Mouse (Mus musculus): ENCODE measurements around the gene Tnnt2. TPM values are rescaled to one million over a fixed set of nuclear protein-coding genes. Genes with fewer than 3 reads are reported as not detected.
A peak's percentile ranks its signal among the peaks of the same experiment; 100 is the strongest.

The Tnnt2 gene
- total RNA-seq (2021): 1,000 to 10,000 TPM; 6,684 to 7,230 TPM

DNA sequence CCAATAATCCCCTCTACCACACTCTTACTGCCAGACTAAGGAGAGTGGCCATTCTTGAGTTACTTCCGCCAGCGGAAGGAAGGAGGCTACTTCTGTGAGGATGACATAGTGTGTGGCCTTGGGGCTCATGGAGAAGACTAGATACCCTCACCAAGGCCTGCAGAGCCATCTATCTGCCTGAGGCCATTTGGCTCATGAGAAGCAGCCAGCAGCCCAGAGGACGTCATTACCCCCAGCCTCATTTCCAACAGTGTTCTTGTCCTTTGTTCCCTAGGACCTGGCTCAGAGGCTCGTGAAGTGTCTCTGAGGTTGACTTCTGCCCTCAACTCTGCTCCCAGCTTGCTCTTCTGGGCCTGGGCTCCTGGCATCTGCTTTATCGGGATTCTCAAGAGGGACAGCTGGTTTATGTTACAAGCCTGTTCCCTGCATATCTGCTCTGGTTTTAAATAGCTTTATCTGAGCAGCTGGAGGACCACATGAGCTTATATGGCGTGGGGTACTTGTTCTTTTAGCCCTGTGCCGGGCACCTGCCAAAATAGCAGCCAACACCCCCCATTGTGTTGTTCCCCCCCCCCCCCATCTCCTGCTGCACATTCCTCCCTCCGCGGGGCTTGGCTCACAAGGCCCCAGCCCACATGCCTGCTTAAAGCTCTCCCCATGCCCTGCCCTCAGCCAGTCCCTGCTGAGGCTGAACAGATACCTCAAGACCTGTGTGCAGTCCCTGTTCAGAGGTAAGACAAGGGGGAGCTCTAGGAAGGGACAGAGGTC lies at the start of gene Tnnt2:
Gene Tnnt2, plus strand, starts transcription at position 639 of the 768 bp plus-strand sequence.
- DNase-seq: peak; percentile 84

DNA sequence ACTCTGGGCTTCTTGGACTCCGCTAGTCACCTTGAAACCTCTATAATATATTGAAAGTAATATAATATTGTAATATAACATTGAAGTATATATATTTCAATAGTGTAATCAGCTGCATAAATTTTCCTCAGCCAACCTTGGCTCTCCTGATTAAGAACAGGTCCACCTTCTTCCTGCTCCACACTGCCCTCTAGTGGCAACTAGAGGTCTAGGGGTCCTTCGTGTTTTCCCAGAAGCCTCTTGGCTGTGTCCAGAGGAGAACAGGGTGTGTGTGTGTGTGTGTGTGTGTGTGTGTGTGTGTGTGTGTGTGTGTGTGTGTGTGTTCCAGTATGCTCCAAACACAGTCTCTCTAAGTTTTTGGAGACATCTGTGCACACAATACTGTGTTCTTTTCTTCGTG lies 48.4 kb upstream of the Tnnt2 start:
- DNase-seq: peak; percentile 91

GRCm38 (mm10) chr1:135788708-135789107 lies 47.4 kb upstream of the Tnnt2 start:
- peak; percentile 62 for DNase-seq

DNA sequence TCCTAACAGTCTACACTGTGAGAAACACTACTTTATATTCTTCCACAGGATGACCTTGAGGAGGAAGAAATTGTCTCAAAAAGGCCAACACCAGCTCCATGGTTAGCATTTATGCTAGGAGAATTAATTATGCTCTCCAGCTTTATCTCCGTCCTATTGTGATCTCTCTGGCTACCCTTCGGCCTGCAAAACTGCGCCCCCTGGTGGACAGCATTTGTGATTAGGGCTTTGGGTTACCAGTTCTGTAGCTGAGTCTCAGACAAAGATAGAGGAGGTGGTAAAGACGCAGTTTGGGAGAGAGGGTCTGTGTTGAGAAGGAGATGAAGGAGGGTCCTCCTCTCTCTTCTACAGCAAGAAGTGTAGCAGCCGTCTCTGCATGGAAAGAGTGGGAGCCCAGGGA lies 46.3 kb upstream of the Tnnt2 start:
- DNase-seq: peak; percentile 89

GRCm38 (mm10) chr1:135792143-135792939 lies 43.8 kb upstream of the Tnnt2 start:
- no peak for DNase-seq

DNA sequence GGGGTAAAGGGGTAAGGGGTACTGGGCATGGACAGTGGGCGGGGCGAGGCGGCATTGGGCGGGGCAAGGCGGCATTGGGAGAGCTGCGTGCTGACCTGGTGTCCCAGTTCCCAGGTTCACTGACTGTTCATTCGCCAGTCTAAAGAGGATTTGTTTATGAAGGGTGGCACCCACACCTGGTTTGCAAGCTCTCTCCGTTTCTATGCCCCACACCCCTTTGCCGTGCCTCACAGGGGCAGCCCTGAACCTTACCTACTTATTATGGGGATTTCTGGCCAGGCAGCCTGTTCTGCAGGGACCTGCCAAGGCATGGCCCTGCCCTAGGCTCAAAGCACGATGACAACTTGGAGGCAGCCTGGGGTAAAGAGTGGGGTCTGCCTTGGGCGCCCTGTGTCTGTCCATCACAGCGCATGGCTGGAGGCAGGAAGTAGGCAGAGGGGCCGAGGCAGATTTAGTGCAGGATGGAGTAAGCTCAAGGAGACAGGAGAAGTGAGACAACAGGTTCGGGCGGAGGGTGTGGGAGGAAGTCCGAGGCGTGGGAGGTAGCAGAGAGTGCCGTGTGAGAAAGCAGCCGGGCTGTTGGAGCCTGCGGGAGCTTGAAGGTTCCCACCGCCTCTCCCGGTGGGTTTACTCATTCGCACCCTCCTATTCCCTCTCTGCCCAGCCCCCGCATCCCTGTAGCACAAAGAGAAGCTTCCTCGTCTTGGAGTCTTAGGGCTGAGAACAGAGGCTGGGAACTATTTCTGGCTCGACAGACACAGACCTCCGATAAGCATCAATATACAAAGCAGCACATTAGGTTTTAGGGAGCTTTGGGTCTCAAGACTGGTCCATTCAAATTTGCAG lies 42.6 kb upstream of the Tnnt2 start:
- peak; percentile 57 for DNase-seq

GRCm38 (mm10) chr1:135794216-135795134 lies 41.7 kb upstream of the Tnnt2 start:
- peak; percentile 36 for DNase-seq

- DNase-seq: peak; percentile 3
These were observed 37.7 kb upstream of the Tnnt2 start for GRCm38 (mm10) chr1:135798492-135798891.

- peak; percentile 75 for DNase-seq
These were observed 37.0 kb upstream of the Tnnt2 start for GRCm38 (mm10) chr1:135799109-135799627.

- peak; percentile 87 for DNase-seq
These were observed 35.8 kb upstream of the Tnnt2 start for GRCm38 (mm10) chr1:135800192-135800950.

DNA sequence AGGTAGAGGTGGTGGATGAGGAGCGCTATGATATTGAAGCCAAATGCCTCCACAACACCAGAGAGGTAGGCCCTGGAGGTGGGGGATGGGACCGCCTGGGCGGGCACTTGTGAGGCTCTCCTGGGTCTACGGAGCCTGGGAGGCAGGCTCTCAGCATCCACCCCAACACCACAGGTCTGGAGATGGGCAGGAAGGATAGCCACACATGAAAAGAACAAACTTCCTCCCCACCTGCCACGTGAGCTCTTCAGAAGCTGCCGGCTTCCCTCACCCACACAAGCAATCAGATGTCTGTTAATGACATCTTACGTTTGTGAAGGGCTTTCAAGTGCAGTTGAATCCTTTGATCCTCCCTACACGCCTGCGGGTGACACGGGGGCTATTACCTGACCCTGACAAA lies 28.6 kb upstream of the Tnnt2 start:
- DNase-seq: no peak

- DNase-seq: no peak
These were observed 26.0 kb upstream of the Tnnt2 start for GRCm38 (mm10) chr1:135810180-135810579.

GRCm38 (mm10) chr1:135811016-135811646 lies 25.0 kb upstream of the Tnnt2 start:
- peak; percentile 94 for DNase-seq

- no peak for DNase-seq
These were observed 23.9 kb upstream of the Tnnt2 start for GRCm38 (mm10) chr1:135812205-135812604.

GRCm38 (mm10) chr1:135812618-135813017 lies 23.5 kb upstream of the Tnnt2 start:
- DNase-seq: no peak

DNA sequence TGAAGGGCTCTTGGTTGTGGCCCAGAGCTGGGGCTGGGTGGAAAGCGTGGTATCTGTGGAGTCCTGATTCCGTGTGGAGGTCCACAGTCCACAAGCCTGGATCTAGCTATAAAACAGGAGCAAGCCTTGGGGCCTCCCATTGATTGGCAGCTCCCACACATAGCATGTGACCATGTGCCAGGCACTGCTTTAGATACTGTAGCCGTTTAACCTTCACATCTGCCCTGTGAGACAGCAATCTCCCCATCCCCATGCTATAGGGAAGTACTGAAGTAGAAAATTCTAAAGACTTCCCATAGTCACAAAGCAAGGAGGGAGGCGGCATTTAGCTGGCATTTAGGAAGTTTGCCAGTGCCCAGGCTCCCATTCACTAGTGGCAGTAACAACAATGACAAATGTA lies 23.1 kb upstream of the Tnnt2 start:
- no peak for DNase-seq

GRCm38 (mm10) chr1:135813687-135814395 lies 22.3 kb upstream of the Tnnt2 start:
- no peak for DNase-seq

- no peak for DNase-seq
These were observed 21.6 kb upstream of the Tnnt2 start for GRCm38 (mm10) chr1:135814531-135814930.

- no peak for DNase-seq
These were observed 18.6 kb upstream of the Tnnt2 start for GRCm38 (mm10) chr1:135817595-135817994.

Data from heart, postnatal 4 days (tissue).